Mouse (Mus musculus) kidney, adult 2 months (tissue): ENCODE data around the gene Adap2.

Source experiments
- CTCF ChIP-seq: fragments of 200-500 bp; conservative IDR thresholded peaks from 2 replicates; pipeline ENCODE4 v1.5.1; 2011; ENCODE audit warnings: low read depth, mild to moderate bottlenecking, control low read depth, low read length, moderate library complexity, mixed read lengths; ENCODE audit not compliant: insufficient read depth, insufficient read length
- POLR2A ChIP-seq: fragments of 200-500 bp; IDR thresholded peaks from one replicate; pipeline ENCODE4 v1.6.1; 2011; ENCODE audit warnings: low read depth, low read length, control low read depth

- TF ChIP-seq POLR2A, result no peak
- no peak for TF ChIP-seq CTCF
Observed at GRCm38 (mm10) chr11:80210321-80210720, 56.4 kb downstream of the Adap2 start.
